Mouse (Mus musculus) urinary bladder, adult 18-20 months (tissue): ENCODE data around the gene Pclo.
"Not testable (repeated sequence)": the region's sequence is repeated elsewhere in the genome, so short reads cannot be mapped to it uniquely, and the experiment has no call there.

Experiments
- DNase-seq, 2 experiments: peaks; one replicate each; pipeline ENCODE4 v3.0.0; 2022; ENCODE audit warnings: low spot score in 2 of 2, mixed read lengths in 2 of 2

The Pclo gene

DNA sequence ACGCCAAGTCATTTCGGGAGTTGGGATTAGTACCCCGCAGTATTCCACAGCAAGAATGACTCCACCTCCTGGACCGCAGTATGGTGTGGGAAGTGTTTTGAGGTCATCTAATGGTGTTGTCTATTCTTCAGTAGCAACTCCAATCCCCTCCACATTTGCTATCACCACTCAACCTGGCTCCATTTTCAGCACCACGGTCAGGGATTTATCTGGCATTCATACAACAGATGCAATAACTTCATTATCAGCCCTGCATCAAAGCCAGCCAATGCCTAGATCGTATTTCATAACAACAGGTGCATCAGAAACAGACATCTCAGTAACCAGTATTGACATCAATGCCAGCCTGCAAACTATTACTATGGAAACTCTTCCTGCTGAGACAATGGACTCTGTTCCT lies 165.7 kb downstream of the Pclo start:
- no peak for DNase-seq

DNA sequence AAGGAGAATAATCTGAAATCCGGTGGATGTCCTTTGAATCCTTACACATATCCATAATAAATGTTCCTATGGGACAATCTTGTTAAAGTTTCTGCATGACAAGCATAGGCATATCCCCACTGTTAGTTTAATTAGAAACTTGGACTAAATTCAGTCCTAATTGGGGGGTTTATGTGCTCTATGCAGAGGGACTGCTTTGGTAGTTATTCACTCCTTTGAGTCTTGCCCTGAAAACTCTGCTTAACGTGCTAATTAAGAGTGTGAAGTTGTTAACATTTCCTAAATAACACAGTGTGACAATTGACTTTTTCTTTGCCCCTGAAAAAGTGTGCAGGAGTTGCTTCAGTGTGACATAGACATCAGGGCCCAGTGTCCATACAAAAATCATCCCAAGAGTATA lies 177.3 kb downstream of the Pclo start:
- DNase-seq: no peak

DNA sequence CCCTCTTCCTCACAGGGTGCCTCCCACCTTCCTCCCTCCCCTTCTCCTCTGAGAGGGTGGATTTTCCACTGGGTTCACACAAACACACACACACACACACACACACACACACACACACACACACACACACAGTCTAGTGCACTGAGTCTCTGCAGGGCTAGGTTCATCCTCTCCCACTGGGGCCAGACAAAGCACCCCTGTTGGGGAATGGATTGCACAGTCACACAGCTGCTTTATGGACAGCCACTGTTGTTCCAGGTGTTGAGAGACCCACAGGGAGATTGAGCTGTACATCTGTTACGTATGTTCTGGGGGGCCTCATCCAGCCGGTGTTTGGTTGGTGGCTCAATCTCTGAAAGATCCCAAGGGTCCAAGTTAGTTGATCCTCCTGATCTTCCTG lies 182.0 kb downstream of the Pclo start:
- no peak for DNase-seq

DNA sequence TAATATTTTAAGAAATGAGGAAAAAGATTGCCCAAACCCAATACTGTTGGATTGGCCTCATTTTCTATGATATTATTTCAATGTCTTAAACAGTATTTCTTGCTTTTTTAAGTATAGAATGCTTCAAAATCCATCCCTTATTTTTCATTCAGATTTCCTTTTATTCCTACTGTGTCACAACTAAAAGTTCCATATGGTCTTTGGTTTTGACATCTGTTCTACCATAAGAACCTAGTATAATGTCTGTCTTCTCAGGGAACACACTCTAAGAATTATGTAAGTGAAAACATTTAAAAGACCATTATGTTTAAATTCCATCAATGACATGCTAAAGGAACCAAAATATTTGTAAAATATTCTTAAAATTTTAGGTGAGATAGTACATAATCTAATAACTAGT lies 186.2 kb downstream of the Pclo start:
- no peak for DNase-seq

DNA sequence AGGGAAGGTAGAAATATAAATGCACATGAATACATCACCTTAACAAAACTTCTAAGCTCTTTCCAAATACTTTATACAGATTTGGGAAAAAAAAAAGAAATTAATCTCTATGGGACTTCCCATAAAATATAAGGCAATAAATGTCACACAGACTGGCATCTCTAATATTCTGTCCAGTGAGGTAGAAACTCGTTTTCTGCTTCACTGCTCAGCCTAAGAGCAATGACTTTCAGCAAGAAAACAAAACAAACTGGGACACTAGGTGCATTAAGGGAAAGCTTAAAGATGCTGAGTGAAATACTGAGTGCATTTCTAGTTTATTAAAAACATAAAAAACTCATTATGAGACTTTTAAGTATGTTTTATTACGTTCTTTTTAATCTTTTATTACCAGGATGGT lies 190.7 kb downstream of the Pclo start:
- no peak for DNase-seq

DNA sequence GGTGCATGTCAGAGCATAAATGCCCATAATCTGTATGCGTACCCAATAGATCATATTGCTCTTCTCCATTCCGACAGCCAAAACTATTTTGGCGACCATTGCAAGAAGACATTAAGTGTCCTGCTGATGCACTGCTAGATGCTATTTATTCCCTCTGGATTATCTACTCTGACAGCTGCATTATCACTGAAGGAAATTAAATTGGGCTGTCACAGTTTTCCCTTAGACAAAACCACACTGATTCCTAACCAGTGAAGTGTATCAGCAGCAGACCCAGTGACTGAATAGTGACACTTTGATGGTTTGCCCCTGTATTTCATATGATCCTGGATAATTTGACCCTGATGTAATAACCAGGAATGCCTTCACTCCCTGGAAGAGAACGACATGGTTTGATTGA lies 192.6 kb downstream of the Pclo start:
- DNase-seq: no peak

DNA sequence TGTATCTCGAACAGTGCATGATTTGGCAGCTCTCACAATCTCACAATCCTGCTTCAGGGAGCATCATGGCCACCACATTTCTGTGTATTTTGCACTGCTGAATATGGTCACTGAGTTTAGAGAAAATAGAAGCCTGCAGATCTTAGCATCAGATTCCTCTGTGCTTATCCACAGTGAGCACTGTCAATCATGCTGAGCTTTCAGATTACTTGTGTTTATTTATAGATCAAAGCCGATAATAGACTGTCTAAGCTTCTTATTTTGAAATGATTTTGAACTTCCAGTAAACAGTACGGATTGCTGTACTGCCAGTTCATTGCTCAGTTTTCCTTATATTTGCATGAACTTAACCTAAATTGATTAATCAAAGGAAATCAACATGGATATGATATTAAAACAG lies 208.9 kb downstream of the Pclo start:
- DNase-seq: no peak

DNA sequence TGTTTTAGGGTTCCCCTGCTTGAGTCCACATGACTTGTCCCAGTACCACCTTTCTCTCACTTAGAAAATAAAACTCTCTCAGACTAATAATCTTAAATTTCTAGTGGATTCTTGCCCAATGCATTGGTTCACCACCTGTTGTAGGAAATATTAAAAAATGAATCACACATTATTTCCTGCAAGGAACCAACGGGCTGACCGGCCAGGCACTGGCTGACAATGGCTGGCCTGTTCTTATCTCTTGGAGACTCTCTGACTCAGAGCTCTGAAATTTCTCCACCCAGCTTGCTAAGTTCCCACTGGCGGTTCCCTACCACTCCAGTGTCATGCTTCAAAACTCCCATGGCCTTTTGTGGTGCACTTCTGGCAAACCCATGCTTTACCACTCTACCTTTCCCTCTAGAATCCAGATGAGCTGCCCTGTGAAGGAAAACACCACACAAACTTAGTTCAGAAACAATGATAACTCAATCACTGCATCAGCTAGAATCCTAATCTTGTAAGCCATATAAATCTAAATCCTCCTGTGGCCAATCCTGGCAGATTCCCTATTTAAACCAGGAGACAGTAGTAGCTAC lies 214.0 kb downstream of the Pclo start:
- DNase-seq: no peak

DNA sequence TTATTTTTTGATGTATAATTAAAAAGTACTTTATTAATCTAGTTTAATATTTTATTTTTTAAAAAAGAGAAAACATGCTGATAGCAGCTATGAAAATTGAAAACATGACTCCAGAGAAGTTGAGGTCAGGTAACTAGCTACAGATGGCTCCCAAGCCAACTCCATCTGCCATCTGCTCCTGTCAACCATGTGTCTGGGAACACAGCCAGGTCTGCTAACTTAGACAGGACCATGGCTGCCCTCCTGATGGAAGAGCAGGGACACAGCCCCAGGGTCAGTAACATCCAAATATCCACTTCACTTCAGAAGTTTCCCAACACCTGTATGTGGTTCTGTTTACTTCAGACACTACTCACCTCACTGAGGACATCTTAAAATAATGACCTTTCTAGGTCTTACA lies 236.2 kb downstream of the Pclo start:
- no peak for DNase-seq

DNA sequence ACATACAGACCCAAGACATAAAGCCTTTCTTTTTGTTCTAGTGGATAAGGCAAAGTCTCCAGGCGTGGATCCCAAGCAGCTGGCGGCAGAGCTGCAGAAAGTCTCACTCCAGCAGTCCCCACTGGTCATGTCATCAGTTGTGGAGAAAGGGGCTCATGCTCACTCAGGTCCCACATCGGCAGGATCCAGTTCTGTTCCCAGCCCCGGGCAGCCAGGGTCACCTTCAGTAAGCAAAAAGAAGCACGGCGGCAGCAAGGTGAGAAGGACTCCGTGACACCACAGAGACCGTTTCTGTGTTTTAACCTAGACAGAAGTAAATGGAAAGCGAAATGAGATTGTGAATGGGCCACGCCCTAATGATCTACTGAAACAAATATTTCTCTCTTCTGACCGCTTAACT lies 252.0 kb downstream of the Pclo start:
- DNase-seq: no peak

DNA sequence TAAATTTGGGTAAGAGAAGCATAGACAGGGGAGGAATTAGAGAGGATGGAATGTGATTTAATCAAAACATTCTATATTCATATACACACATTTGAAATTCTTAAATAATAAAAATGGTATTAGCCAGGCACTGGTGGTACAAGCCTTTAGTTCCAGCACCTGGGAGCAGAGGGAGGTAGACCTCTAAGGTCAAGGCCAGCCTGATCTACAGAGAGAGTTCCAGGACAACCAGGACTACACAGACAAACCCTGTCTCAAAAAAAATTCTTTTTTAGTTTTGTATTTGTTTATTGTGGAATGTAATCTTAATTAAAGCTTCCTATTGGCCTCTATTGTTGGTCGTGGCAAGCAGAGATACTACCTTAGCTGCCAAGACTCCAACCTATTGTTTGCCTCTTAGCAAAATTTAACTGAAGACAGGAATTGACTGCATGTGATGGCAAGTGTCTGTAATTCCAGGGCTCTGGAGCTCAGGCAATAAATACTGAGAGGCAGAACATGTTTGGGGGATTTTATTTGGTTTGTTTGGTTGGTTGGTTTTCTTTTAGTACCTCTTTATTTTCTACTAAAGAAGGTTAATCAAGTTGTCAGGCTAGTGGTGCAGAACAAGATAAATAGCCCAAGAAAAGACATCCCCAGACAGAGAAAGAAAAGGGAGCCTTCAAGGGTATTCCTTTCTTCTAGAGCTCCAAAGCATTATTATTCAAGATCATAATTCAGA lies 267.8 kb downstream of the Pclo start:
- no peak for DNase-seq

DNA sequence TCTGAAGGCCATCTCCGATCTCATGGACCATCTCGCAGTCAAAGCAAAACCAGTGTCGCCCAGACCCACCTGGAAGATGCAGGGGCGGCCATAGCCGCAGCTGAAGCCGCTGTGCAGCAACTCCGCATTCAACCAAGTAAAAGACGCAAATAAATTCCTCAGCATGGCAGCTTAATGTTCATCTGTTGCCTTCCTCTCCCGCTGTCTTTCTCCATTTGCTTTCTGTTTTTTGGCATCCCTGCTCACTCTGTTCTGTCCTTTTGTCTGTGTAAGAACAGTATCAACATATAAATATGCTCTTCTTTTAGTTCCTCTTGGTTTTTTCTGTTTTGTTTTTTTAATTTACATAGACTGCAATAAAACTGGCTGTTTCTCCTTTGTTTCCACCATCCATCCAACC lies 279.2 kb downstream of the Pclo start:
- no peak for DNase-seq

DNA sequence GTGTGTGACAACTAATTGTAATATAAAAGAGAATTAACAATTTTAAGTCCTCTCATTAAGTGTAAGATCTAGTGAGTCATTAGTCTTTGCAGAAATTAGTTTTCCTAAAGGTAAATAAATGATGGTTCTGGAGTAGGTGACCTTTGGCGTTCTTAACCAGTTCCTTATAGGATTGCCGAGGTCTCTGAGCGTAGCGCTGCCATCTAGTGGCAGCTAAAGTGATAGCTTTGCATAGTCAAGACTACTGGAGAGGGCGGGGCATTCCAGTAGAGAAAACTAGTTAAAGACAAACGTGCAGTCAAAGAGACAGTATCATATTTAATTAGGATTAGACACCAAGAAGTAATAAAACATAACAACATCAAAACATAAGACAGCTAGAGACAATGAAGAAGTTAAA lies 292.4 kb downstream of the Pclo start:
- peak in 1 of 2 experiments; percentile 4 for DNase-seq

DNA sequence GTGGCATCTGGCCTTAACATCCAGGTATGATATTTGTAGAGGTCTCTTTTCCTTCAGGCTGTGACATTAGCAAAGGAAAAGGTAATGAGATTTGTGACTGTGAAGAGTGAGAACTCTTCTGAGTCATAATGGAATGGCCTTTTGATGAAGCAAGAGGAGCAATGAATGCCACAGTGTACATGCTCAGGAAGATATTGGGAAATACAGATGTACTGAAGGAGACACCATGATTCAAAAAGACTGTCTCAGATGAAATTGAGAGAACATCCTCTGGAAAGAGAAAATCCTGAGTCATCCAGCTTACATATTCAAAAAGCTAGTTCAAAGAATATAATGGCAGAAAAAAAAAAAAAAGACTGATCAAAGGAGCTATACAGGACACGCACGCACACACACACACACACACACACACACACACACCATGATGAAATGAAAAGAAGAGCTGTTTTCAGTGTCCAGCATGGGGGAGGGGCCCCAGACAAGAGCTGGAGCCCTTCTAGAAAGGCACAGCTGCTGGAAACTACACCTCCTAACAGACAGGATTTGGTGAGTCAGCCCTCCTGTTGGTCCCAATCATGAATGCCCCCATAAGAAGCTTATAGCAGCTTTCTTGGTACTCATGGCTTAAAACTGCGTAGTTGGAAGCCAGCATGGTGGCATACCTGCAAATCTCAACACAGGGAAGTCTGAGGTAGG lies 318.6 kb downstream of the Pclo start:
- no peak for DNase-seq

DNA sequence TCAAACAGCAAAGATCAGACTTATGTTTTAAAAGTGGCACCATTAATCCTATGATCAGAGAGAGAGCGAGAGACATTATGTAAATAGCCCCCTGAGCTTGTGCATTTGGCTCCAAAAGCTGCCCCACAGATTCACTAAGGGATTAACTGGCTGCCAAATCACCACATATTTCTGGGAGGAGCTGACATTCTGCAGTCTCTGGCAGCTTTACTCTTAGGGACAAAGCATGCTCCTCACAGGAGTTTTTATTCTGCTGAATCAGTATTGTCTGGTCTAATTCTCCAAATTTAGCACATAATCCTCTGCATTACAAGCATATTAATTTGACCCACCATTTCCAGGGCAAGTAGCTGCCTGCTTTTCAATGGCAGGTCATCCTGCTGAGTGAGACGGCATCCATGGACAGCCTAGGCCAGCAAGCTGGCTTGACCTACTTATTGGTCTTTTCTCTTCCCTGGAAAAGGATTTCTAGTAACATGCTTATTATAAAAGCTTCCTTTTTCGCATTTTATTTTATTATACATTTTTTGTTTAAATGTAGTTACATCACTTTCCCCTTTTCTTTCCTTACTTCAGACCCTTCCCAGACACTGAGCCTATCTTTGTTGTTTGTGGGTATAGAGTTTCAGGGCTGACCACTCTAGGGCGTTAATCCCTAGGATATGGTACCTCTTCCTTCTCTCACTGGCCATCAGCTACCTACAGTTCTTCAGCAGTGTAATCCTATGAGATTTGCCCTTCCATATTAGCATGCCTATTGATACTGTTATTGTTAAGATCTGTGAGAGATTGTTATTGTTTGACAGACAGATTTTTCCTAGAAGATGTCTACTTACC lies 319.7 kb downstream of the Pclo start:
- no peak for DNase-seq

DNA sequence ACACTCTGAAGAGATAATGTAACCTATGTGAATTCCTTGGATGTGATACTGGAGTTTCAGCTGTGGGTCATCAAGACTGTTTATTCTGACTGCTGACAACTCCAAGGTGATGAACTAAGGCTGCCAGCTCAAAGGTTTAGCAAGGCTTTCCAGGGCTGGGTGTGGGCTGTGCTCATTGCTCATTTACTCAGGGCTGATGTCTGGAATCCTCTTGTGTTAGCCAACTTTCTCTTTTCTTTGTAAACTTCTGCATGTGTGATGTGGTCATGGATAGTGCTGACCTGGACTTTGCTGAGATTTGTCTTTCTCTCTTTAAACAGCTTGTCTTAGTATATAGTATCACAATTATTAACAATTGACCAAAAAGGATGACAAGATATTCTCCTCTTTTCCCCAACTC lies 338.9 kb downstream of the Pclo start:
- no peak for DNase-seq

DNA sequence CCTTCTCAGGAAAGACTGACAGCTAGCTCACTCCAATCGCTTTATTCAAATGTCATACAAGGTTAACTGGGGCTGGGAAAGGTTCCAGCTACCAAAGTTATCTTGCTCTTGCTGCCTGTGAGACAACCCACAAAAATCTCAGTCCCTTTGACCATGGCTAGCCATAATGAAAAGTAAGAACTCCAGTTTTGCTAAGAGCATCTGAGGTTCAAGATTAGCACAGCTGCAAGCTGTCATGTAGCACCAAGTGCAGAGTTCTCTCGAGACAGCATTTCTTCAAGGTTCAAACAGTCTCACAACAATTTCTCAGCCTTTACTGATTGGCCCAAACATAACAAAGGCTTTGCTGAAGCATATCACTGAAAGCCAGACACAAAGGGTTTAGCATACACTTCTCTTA lies 370.6 kb downstream of the Pclo start:
- not testable (repeated sequence) for DNase-seq

DNA sequence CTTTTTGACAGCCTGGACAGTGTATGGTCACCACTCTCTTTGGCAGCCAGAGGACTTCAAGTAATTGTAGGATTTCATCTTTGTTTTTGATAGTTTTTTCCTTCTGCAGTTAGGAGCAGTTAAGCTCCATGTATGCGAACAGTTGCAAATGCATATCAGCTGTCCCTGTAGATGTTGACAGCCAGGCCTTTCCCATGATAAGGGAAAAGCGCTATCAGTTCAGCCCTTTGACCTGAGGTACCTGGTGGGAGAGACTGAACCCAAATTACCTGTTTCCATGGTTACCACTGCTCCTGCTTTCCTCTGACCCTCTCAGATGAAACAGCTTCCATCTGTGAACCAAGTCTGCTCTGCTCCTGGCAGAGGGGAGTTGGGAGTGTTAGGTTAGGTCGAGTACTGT lies 377.5 kb downstream of the Pclo start:
- DNase-seq: no peak

DNA sequence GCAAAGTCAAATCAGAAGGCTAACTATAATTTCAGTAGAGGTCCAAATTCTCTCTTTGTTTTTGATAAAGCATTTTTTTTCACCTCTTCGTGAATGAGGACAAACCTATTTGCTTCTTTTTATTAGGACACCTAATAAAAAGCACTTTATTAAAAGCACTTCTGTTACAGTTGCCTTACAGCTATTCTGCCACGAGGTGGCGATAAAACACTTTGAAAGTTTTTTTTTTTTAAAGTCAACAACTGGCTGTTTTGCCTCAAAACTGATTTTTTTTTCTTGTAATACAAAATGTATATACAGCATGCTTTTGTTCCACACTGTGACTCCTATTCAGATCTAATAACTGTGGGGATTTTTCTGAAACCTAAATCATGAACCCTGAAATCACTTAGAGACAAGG lies 388.8 kb downstream of the Pclo start:
- DNase-seq: not testable (repeated sequence)
